Mouse (Mus musculus) thymus, postnatal 4 days (tissue): ENCODE measurements around the gene Phyhd1.

ENCODE experiments used
- DNase-seq: peaks from one replicate; pipeline ENCODE4 v3.0.0; 2021

Gene Phyhd1

GRCm38 (mm10) chr2:30265767-30266253 is at the start of gene Phyhd1:
Gene Phyhd1, plus strand, starts transcription at chr2:30266203.
- no peak for DNase-seq

GRCm38 (mm10) chr2:30216293-30216692 is 49.7 kb upstream of the Phyhd1 start:
- DNase-seq, result no peak

GRCm38 (mm10) chr2:30235593-30235992 is 30.4 kb upstream of the Phyhd1 start:
- no peak for DNase-seq

DNA sequence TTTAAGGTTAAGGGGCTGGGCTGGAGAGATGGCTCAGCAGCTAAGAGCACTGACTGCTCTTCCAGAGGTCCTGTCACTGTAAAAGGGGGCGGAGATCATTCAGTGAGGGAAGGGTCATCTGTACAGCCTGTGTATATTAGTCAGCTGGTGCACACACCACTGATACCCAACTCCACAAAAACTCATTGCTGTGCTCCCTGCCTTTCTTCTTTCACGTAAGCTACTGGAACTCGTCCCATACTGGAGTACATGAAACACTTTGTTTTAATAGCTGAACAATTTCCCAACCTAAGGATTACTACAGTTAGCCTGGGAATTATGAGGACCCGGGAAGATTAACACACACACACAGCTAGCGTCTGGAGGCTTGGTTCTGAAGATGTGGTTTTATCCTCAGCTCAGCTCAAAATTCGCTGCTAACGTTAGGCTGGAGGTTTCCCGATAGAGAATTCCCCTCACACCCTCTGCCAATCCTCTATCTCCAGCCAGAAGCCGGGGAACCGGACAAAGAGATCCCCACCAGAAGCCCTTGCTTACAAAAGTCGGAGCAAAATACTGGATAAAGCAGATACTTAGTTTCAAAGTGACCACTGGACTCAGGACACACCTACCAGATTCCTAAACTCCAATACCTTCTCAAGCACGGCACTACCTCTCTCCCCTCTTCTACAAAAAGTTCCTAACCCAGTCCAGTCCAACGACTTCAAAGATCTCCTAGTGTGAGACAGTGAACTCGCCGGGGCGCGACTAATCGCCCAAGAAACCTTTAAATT is 29.4 kb upstream of the Phyhd1 start:
- no peak for DNase-seq

GRCm38 (mm10) chr2:30237199-30237880 is 28.7 kb upstream of the Phyhd1 start, which contains the start of gene Lrrc8a:
Gene Lrrc8a, plus strand, starts transcription at chr2:30237715.
- DNase-seq, result peak; percentile 100

GRCm38 (mm10) chr2:30237881-30238280 is 28.1 kb upstream of the Phyhd1 start:
- peak; percentile 84 for DNase-seq

- no peak for DNase-seq
Measured at GRCm38 (mm10) chr2:30238906-30239465, 27.0 kb upstream of the Phyhd1 start.

GRCm38 (mm10) chr2:30239777-30240176 is 26.2 kb upstream of the Phyhd1 start:
- DNase-seq, result no peak

DNA sequence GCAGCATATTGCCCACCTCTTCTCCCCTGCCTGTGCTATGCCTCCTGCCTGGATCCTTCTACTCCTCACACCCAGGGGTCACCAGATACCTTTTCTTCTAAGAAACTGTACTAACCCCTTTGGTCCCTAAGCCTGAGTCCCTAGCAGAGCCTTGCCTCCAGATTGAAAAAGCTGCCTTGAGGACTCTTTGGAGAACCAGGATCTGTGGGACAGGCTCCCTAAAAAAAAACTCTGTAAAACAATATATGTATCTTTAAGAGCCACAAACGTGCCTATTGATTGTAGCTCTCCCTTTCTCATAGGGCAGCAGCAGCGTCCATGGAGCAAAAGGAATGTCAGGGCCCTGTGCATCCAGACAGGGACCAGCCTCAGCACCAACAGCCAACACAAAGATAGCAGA is 25.7 kb upstream of the Phyhd1 start, which contains the start of gene Gm28035:
Gene Gm28035, plus strand, starts transcription at position 301 of the 400 bp plus-strand sequence.
- no peak for DNase-seq

DNA sequence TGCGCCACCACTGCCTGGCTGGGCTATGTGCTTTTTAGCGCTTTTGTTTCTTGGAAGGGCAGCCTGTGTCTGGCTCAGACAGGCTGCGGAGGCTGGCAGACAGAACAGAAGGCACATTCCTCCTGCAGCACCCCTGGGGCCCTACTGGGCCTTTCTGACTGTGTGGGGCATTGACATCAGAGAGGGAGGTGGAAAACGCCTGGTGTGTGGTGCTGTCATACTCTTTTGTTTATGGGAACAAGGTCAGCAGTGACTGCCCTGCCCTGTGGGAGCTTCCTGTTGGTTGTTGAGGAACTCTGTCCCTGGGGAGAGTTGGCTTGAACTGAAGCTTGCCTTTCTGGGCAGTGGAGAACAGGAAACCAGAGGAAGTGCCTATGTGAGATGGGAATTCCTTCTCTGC is 23.5 kb upstream of the Phyhd1 start:
- DNase-seq, result no peak

- no peak for DNase-seq
Measured at GRCm38 (mm10) chr2:30243391-30243790, 22.6 kb upstream of the Phyhd1 start.

GRCm38 (mm10) chr2:30244595-30245178 is 21.3 kb upstream of the Phyhd1 start:
- DNase-seq, result no peak

GRCm38 (mm10) chr2:30247036-30247435 is 19.0 kb upstream of the Phyhd1 start:
- no peak for DNase-seq

DNA sequence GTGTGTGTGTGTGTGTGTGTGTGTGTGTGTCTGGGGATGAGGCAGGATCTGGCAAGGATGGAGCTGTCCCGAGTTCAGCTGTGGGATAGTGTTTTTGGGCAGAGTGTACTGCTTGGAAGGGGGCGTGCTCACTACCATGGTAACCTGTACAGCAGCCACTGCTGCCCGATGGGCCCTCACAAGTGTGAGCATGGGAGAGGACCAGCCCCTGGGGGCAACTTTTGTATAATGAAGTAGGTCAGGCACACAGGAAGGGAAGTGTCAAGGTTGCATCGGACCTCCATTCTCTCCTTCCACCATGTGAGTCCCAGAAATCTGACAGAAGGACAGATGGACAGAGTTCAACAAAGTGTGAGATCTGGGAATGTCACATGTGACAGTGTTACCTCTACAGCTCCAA is 18.3 kb upstream of the Phyhd1 start:
- no peak for DNase-seq

- no peak for DNase-seq
Measured at GRCm38 (mm10) chr2:30249182-30249581, 16.8 kb upstream of the Phyhd1 start.

GRCm38 (mm10) chr2:30250166-30251128 is 15.6 kb upstream of the Phyhd1 start:
- no peak for DNase-seq

GRCm38 (mm10) chr2:30251417-30252104 is 14.4 kb upstream of the Phyhd1 start:
- DNase-seq, result peak; percentile 88

- no peak for DNase-seq
Measured at GRCm38 (mm10) chr2:30252521-30252920, 13.5 kb upstream of the Phyhd1 start.

GRCm38 (mm10) chr2:30253809-30254208 is 12.2 kb upstream of the Phyhd1 start:
- DNase-seq, result no peak

DNA sequence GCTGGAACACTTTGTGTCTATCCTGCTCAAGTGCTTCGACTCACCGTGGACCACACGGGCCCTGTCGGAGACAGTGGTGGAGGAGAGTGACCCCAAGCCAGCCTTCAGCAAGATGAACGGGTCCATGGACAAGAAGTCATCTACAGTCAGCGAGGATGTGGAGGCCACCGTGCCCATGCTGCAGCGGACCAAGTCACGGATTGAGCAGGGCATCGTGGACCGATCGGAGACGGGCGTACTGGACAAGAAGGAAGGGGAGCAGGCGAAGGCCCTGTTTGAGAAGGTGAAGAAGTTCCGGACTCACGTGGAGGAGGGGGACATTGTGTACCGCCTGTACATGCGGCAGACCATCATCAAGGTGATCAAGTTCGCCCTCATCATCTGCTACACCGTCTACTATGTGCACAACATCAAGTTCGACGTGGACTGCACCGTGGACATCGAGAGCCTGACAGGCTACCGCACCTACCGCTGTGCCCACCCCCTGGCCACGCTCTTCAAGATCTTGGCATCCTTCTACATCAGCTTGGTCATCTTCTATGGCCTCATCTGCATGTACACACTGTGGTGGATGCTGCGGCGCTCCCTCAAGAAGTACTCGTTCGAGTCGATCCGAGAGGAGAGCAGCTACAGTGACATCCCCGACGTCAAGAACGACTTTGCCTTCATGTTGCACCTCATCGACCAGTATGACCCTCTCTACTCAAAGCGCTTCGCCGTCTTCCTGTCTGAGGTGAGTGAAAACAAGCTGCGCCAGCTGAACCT is 10.2 kb upstream of the Phyhd1 start:
- DNase-seq, result no peak
